Mouse (Mus musculus) C2C12 (cell line): ENCODE results near the gene Tctex1d4.

Experiments used
- CEBPB ChIP-seq: IDR thresholded peaks from one replicate; pipeline ENCODE4 v1.6.1; 2011; ENCODE audit warnings: low read depth, mild to moderate bottlenecking, control low read depth, moderate library complexity
- CTCF ChIP-seq: IDR thresholded peaks from one replicate; pipeline ENCODE4 v1.5.1; 2011; ENCODE audit not compliant: control insufficient read depth, insufficient read depth, insufficient read length
- MAX ChIP-seq: IDR thresholded peaks from one replicate; pipeline ENCODE4 v1.6.1; 2011; ENCODE audit warnings: mild to moderate bottlenecking, control low read depth
- MYOD1 ChIP-seq: IDR thresholded peaks from one replicate; pipeline ENCODE4 v1.6.1; 2011; ENCODE audit warnings: low read depth; ENCODE audit not compliant: control insufficient read depth, insufficient read length
- MYOG ChIP-seq: IDR thresholded peaks from one replicate; pipeline ENCODE4 v1.6.1; 2011; ENCODE audit not compliant: control insufficient read depth, insufficient read length; ENCODE audit errors: extremely low read depth
- USF1 ChIP-seq: IDR thresholded peaks from one replicate; pipeline ENCODE4 v1.6.1; 2011; ENCODE audit warnings: low read depth, mild to moderate bottlenecking, control low read depth, moderate library complexity

DNA sequence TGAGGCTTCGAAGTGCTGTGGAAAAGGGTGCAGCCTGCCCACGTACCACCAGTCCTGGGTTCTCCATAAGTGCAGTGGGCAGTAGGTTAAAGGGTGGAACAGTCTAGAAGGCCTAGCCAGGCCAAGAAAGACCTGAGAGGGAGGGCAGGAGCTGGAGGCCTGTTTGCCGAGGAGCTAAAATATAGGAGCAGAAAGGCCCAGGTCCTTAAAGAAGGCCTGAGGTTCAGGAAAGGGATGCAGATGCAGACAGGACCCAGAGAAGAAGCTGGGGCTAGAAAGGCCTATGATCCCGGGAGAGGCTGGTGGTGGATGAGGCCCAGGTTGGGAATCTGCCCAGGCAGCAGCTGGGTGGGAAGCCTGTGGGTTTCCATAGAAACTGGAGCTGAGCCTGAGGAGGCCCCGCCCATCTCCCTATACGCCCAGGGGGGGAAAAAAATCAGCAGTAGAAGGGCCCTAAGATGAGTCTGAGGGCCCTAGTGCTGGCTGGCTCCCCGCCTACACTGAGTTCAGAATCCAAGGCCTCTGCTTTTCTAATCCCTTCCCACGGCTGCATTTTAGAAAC lies 1.2 kb upstream of the Tctex1d4 start, which contains the start of gene Btbd19:
- TF ChIP-seq CTCF (no peak), USF1 (no peak), MYOD1 (peak; percentile 3), CEBPB (no peak), MAX (no peak), MYOG (no peak)
